25 mouse cellular contexts compared by ENCODE assay signal in the genomic region with DNA sequence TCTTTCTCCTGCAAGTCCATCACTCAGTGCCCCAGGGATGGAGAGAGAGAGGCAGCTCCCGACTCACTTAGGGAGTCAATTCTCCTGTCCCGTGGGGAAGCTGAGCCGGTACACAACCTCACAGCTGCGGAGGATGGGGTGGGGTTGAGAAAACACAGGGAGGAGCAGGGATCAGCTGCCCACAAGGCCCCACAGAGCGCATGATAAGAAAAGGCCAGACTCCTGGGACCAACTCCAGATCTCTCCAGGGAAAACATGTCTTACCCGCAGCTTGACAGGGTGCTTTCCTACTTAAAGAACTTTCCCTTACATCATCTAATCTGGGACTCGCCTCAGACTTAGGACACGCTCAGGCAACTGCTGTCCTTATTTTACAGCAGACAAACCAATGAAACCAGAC.
DNase-seq lines count a peak whose midpoint lies in the region; ATAC-seq and TF ChIP-seq lines count a peak whose summit lies in the region.
"Had no signal": no experiment of that assay in that cellular context is flagged by ENCODE, and none has a peak within 500 bp of the region (broad histone marks: within the 10 kb centered on the region; RNA-seq: fewer than 3 reads in every experiment).

No protein-coding gene starts in this region.

- WGBS in lung, postnatal 0 days: 51% methylated on average over 8 of the region's 8 CpGs
- whole genome bisulfite sequencing in heart, embryonic 10.5 days: 21% methylated on average over 8 of the region's 8 CpGs
- WGBS in neural tube, embryonic 15.5 days: 77% methylated on average over 8 of the region's 8 CpGs

- H3K4me2 ChIP-seq in lung, postnatal 0 days (replicated peaks; ENCODE audit: low read depth, low read length): no peak overlapping the region
- H3K4me2 ChIP-seq in myocyte (ENCODE audit: low read depth): peak overlapping the region; percentile 57
- no peak overlapping the region for H3K4me2 ChIP-seq in neural tube, embryonic 15.5 days
- H3K4me2 ChIP-seq: hindbrain, embryonic 12.5 days; limb, embryonic 13.5 days; liver, embryonic 12.5 days; neural tube, embryonic 12.5 days; stomach, embryonic 15.5 days had no signal

- TF ChIP-seq EP300 in lung, postnatal 0 days (IDR thresholded peaks at IDR 0.05): no peak

- no peak overlapping the region for H3K9ac ChIP-seq in lung, postnatal 0 days (replicated peaks; ENCODE audit: low read depth)
- H3K9ac ChIP-seq in neural tube, embryonic 15.5 days (replicated peaks): no peak overlapping the region
- H3K9ac ChIP-seq: forebrain, postnatal 0 days; hindbrain, embryonic 12.5 days; limb, embryonic 13.5 days; liver, embryonic 12.5 days; neural tube, embryonic 12.5 days; stomach, embryonic 15.5 days had no signal

- DNase-seq in heart, adult 11 months: peak; percentile 96
- no peak for DNase-seq in heart, postnatal 4 days
- DNase-seq in lung, postnatal 0 days (ENCODE audit: low spot score): peak; percentile 15
- DNase-seq in lung, postnatal 25 days (ENCODE audit: low spot score): no peak
- no peak for DNase-seq in heart, embryonic 10.5 days (ENCODE audit: low spot score)
- no peak for DNase-seq in T-cell, adult 2 months (ENCODE audit: low spot score)
- DNase-seq: adrenal gland, postnatal 14 days; B cell, adult 2 months; cerebellum, adult 8-10 months; forebrain, postnatal 0 days; kidney, adult 8-10 months; kidney, postnatal 10 days; lung, adult 18-20 months; lung, postnatal 4 days; midbrain, embryonic 14.5 days; thymus, adult 18-20 months; thymus, postnatal 4 days had no signal

- no peak overlapping the region for H3K4me3 ChIP-seq in lung, postnatal 0 days (ENCODE audit: low read depth, low read length)
- no peak overlapping the region for H3K4me3 ChIP-seq in heart, embryonic 10.5 days
- no peak overlapping the region for H3K4me3 ChIP-seq in myocyte
- no peak overlapping the region for H3K4me3 ChIP-seq in neural tube, embryonic 15.5 days (replicated peaks)
- H3K4me3 ChIP-seq: forebrain, embryonic 10.5 days; hindbrain, embryonic 12.5 days; limb, embryonic 13.5 days; liver, embryonic 12.5 days; neural tube, embryonic 12.5 days; stomach, embryonic 15.5 days had no signal

- peak; percentile 9; the same call in 1 of the 2 replicates for ATAC-seq in lung, postnatal 0 days
- no peak for ATAC-seq in neural tube, embryonic 15.5 days (ENCODE audit: low FRiP score)
- ATAC-seq: forebrain, postnatal 0 days; liver, embryonic 12.5 days had no signal

- no peak for TF ChIP-seq POLR2A in myocyte (IDR thresholded peaks at IDR 0.05; ENCODE audit: insufficient read length, low read depth)

- H3K27ac ChIP-seq in lung, postnatal 0 days (ENCODE audit: low read length): no peak overlapping the region
- peak overlapping the region; percentile 29; the same call in 1 of the 2 replicates for H3K27ac ChIP-seq in heart, embryonic 10.5 days
- H3K27ac ChIP-seq in neural tube, embryonic 15.5 days (replicated peaks): no peak overlapping the region
- H3K27ac ChIP-seq: forebrain, embryonic 10.5 days; hindbrain, embryonic 12.5 days; limb, embryonic 13.5 days; liver, embryonic 12.5 days; neural tube, embryonic 12.5 days; stomach, embryonic 15.5 days had no signal

- H3K36me3 ChIP-seq in lung, postnatal 0 days (ENCODE audit: insufficient read depth, low read length): no peaks in the 10 kb centered on the region
- peaks cover 8% of the 10 kb centered on the region; the same call in 1 of the 2 replicates for H3K36me3 ChIP-seq in heart, embryonic 10.5 days
- no peaks in the 10 kb centered on the region for H3K36me3 ChIP-seq in myocyte (ENCODE audit: control insufficient read depth, insufficient read depth)
- H3K36me3 ChIP-seq in neural tube, embryonic 15.5 days: no peaks in the 10 kb centered on the region
- H3K36me3 ChIP-seq: forebrain, embryonic 10.5 days; hindbrain, embryonic 12.5 days; limb, embryonic 13.5 days; liver, embryonic 12.5 days; stomach, embryonic 15.5 days had no signal

- no peaks in the 10 kb centered on the region for H3K4me1 ChIP-seq in lung, postnatal 0 days (ENCODE audit: insufficient read depth, low read depth, low read length)
- H3K4me1 ChIP-seq in heart, embryonic 10.5 days: peaks cover 24% of the 10 kb centered on the region
- no peaks in the 10 kb centered on the region for H3K4me1 ChIP-seq in neural tube, embryonic 15.5 days
- H3K4me1 ChIP-seq: hindbrain, embryonic 12.5 days; liver, embryonic 12.5 days; neural tube, embryonic 12.5 days; stomach, embryonic 15.5 days had no signal

- H3ac ChIP-seq in myocyte (ENCODE audit: control insufficient read depth, insufficient read length): no peak overlapping the region

- TF ChIP-seq CTCF in lung, postnatal 0 days (IDR thresholded peaks at IDR 0.05): no peak

- H3K27me3 ChIP-seq in lung, postnatal 0 days (replicated peaks; ENCODE audit: insufficient read depth, low read length): no peaks in the 10 kb centered on the region
- no peaks in the 10 kb centered on the region for H3K27me3 ChIP-seq in heart, embryonic 10.5 days (ENCODE audit: insufficient read depth, poor library complexity, severe bottlenecking)
- no peaks in the 10 kb centered on the region for H3K27me3 ChIP-seq in myocyte (ENCODE audit: control insufficient read depth, insufficient read depth, insufficient read length)
- no peaks in the 10 kb centered on the region for H3K27me3 ChIP-seq in neural tube, embryonic 15.5 days (replicated peaks)
- H3K27me3 ChIP-seq: liver, embryonic 12.5 days; neural tube, embryonic 12.5 days; stomach, embryonic 15.5 days had no signal

- peaks cover 5% of the 10 kb centered on the region; the same call in 1 of the 2 replicates for H3K9me3 ChIP-seq in lung, postnatal 0 days (ENCODE audit: low read length)
- peaks cover 15% of the 10 kb centered on the region for H3K9me3 ChIP-seq in heart, embryonic 10.5 days
- H3K9me3 ChIP-seq in neural tube, embryonic 15.5 days (replicated peaks): peaks cover 4% of the 10 kb centered on the region; the same call in 1 of the 2 replicates
- H3K9me3 ChIP-seq: stomach, embryonic 15.5 days had no signal

- H3K79me2 ChIP-seq in myocyte (ENCODE audit: control insufficient read depth, insufficient read depth): no peaks in the 10 kb centered on the region

TF ChIP-seq in myocyte, 11 proteins besides CTCF, POLR2A, EP300 and RAD21:
- peak; percentile 68 for TF ChIP-seq TCF12 (IDR thresholded peaks at IDR 0.05; ENCODE audit: insufficient read depth, poor library complexity, severe bottlenecking)
- TF ChIP-seq E2F4 (IDR thresholded peaks at IDR 0.05; ENCODE audit: insufficient read depth): no peak
- TF ChIP-seq CEBPB (IDR thresholded peaks at IDR 0.05; ENCODE audit: insufficient read depth, poor library complexity, severe bottlenecking): 0 out of 2 replicates have a peak, but pooled peaks have one; percentile 32
- peak; percentile 46 to 82 (median 59) for TF ChIP-seq MYOG (IDR thresholded peaks at IDR 0.05; ENCODE audit: control insufficient read depth in 1 of 3, insufficient read depth in 1 of 3, insufficient read length in 2 of 3, low read depth in 2 of 3)
- TF ChIP-seq MYOD1 (IDR thresholded peaks at IDR 0.05; ENCODE audit: control insufficient read depth in 1 of 3, insufficient read length in 2 of 3, low read depth in 2 of 3): peak in 2 of 3 experiments; percentile 61 to 80
- no peak for TF ChIP-seq USF1 (IDR thresholded peaks at IDR 0.05; ENCODE audit: low read depth)
- TF ChIP-seq REST (IDR thresholded peaks at IDR 0.05; ENCODE audit: insufficient read depth, insufficient read length): no peak

Comparison
In these comparisons a context has a peak if more than half of its experiments do, and no peak if none do; other contexts are left out.
1. DNase-seq: peak in heart, adult 11 months (single experiment) and lung, postnatal 0 days (single experiment); none in heart, postnatal 4 days (single experiment), lung, postnatal 25 days (single experiment), heart, embryonic 10.5 days (single experiment) and T-cell, adult 2 months (single experiment).